Mouse (Mus musculus): ENCODE results near the gene Ncs1. TPM values are rescaled to one million over a fixed set of nuclear protein-coding genes. Genes with fewer than 3 reads are reported as not detected.

The Ncs1 gene
- total and polyA plus RNA-seq, 2 experiments, result 0.09 to 0.11 TPM

GRCm38 (mm10) chr2:31319200-31319599, 73.6 kb downstream of the Ncs1 start:
- Histone ChIP-seq H3K79me2 (ENCODE audit: control insufficient read depth, insufficient read depth, low read length) (no peaks in the 10 kb centered on the region), H3K4me3 (ENCODE audit: insufficient read depth, low read depth, low read length) (no peak overlapping the region), H3K27me3 (ENCODE audit: control insufficient read depth, insufficient read depth, low read length) (peaks cover 4% of the 10 kb centered on the region; the same call in 1 of the 2 replicates), H3K9ac (ENCODE audit: low read depth, low read length) (no peak overlapping the region), H3K4me1 (ENCODE audit: control insufficient read depth, insufficient read depth, low read length) (no peaks in the 10 kb centered on the region), H3K27ac (replicated peaks; ENCODE audit: insufficient read depth, low read depth, low read length) (no peak overlapping the region), H3K36me3 (ENCODE audit: control insufficient read depth, insufficient read depth, low read length) (no peaks in the 10 kb centered on the region)
- 57% methylated on average over 2 of the region's 2 CpGs for WGBS
- DNase-seq (ENCODE audit: extremely low read depth, low read depth, low spot score), result no peak
- TF ChIP-seq CTCF (IDR thresholded peaks at IDR 0.05; ENCODE audit: low read depth, low read length) (no peak), POLR2A (IDR thresholded peaks at IDR 0.05; ENCODE audit: extremely low read depth, insufficient read depth, low read length) (no peak)

DNA sequence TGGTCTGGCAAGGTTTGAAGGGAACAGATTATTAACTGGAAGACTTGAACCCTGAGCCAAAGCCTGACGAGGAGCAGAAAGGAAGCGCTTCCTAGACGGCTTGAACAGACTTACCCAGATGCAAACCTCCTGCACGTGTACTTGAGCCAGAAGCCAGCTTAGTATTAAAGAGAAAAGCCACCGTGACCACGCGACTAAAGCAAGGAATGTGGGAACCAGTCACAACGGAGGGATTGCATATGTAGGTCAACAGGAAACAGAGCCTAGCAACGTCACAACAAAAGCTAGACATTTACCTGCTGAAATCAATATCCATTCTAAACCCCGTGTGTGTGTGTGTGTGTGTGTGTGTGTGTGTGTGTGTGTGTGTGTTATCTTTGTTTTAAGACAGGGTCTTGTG, 81.6 kb downstream of the Ncs1 start:
- no peak for DNase-seq (ENCODE audit: extremely low read depth, low read depth, low spot score)
- H3K79me2 ChIP-seq (ENCODE audit: control insufficient read depth, insufficient read depth, low read length), result no peaks in the 10 kb centered on the region
- H3K4me3 ChIP-seq (ENCODE audit: insufficient read depth, low read depth, low read length), result no peak overlapping the region
- no peaks in the 10 kb centered on the region for H3K4me1 ChIP-seq (ENCODE audit: control insufficient read depth, insufficient read depth, low read length)
- H3K27ac ChIP-seq (replicated peaks; ENCODE audit: insufficient read depth, low read depth, low read length), result no peak overlapping the region
- no peak for TF ChIP-seq CTCF (IDR thresholded peaks at IDR 0.05; ENCODE audit: low read depth, low read length)
- no peak for TF ChIP-seq POLR2A (IDR thresholded peaks at IDR 0.05; ENCODE audit: extremely low read depth, insufficient read depth, low read length)
- H3K36me3 ChIP-seq (ENCODE audit: control insufficient read depth, insufficient read depth, low read length), result no peaks in the 10 kb centered on the region
- 44% methylated on average over 10 of the region's 10 CpGs for WGBS
- no peak overlapping the region for H3K9ac ChIP-seq (ENCODE audit: low read depth, low read length)
- no peaks in the 10 kb centered on the region for H3K27me3 ChIP-seq (ENCODE audit: control insufficient read depth, insufficient read depth, low read length)

GRCm38 (mm10) chr2:31337706-31338330, 92.2 kb downstream of the Ncs1 start:
- Histone ChIP-seq H3K4me3 (ENCODE audit: insufficient read depth, low read depth, low read length) (no peak overlapping the region), H3K27ac (replicated peaks; ENCODE audit: insufficient read depth, low read depth, low read length) (no peak overlapping the region), H3K36me3 (ENCODE audit: control insufficient read depth, insufficient read depth, low read length) (no peaks in the 10 kb centered on the region), H3K4me1 (ENCODE audit: control insufficient read depth, insufficient read depth, low read length) (no peaks in the 10 kb centered on the region), H3K79me2 (ENCODE audit: control insufficient read depth, insufficient read depth, low read length) (no peaks in the 10 kb centered on the region), H3K27me3 (ENCODE audit: control insufficient read depth, insufficient read depth, low read length) (no peaks in the 10 kb centered on the region), H3K9ac (ENCODE audit: low read depth, low read length) (no peak overlapping the region)
- TF ChIP-seq CTCF (IDR thresholded peaks at IDR 0.05; ENCODE audit: low read depth, low read length) (no peak), POLR2A (IDR thresholded peaks at IDR 0.05; ENCODE audit: extremely low read depth, insufficient read depth, low read length) (no peak)
- peak; percentile 4 for DNase-seq (ENCODE audit: extremely low read depth, low read depth, low spot score)
- WGBS, result 45% methylated on average over 12 of the region's 12 CpGs

GRCm38 (mm10) chr2:31339826-31340225, 94.2 kb downstream of the Ncs1 start:
- DNase-seq (ENCODE audit: extremely low read depth, low read depth, low spot score), result peak; percentile 25
- H3K36me3 ChIP-seq (ENCODE audit: control insufficient read depth, insufficient read depth, low read length), result no peaks in the 10 kb centered on the region
- H3K4me3 ChIP-seq (ENCODE audit: insufficient read depth, low read depth, low read length), result no peak overlapping the region
- H3K79me2 ChIP-seq (ENCODE audit: control insufficient read depth, insufficient read depth, low read length), result no peaks in the 10 kb centered on the region
- no peak for TF ChIP-seq CTCF (IDR thresholded peaks at IDR 0.05; ENCODE audit: low read depth, low read length)
- no peak for TF ChIP-seq POLR2A (IDR thresholded peaks at IDR 0.05; ENCODE audit: extremely low read depth, insufficient read depth, low read length)
- no peaks in the 10 kb centered on the region for H3K27me3 ChIP-seq (ENCODE audit: control insufficient read depth, insufficient read depth, low read length)
- no peak overlapping the region for H3K9ac ChIP-seq (ENCODE audit: low read depth, low read length)
- H3K4me1 ChIP-seq (ENCODE audit: control insufficient read depth, insufficient read depth, low read length), result no peaks in the 10 kb centered on the region
- H3K27ac ChIP-seq (replicated peaks; ENCODE audit: insufficient read depth, low read depth, low read length), result no peak overlapping the region
- WGBS, result 59% methylated on average over 9 of the region's 9 CpGs

GRCm38 (mm10) chr2:31341726-31342535, 96.3 kb downstream of the Ncs1 start:
- 72% methylated on average over 8 of the region's 8 CpGs for WGBS
- TF ChIP-seq POLR2A (IDR thresholded peaks at IDR 0.05; ENCODE audit: extremely low read depth, insufficient read depth, low read length), result no peak
- no peak for TF ChIP-seq CTCF (IDR thresholded peaks at IDR 0.05; ENCODE audit: low read depth, low read length)
- DNase-seq (ENCODE audit: extremely low read depth, low read depth, low spot score), result no peak
- no peaks in the 10 kb centered on the region for H3K27me3 ChIP-seq (ENCODE audit: control insufficient read depth, insufficient read depth, low read length)
- H3K9ac ChIP-seq (ENCODE audit: low read depth, low read length), result no peak overlapping the region
- H3K27ac ChIP-seq (replicated peaks; ENCODE audit: insufficient read depth, low read depth, low read length), result no peak overlapping the region
- H3K36me3 ChIP-seq (ENCODE audit: control insufficient read depth, insufficient read depth, low read length), result no peaks in the 10 kb centered on the region
- H3K79me2 ChIP-seq (ENCODE audit: control insufficient read depth, insufficient read depth, low read length), result no peaks in the 10 kb centered on the region
- no peak overlapping the region for H3K4me3 ChIP-seq (ENCODE audit: insufficient read depth, low read depth, low read length)
- no peaks in the 10 kb centered on the region for H3K4me1 ChIP-seq (ENCODE audit: control insufficient read depth, insufficient read depth, low read length)

Other genes with a start within 250 kb of the Ncs1 start
- 5.2 and 7.4 TPM in 2 replicates for gene Fnbp1, start 103.8 kb upstream of the Ncs1 start, total RNA-seq (2014; rRNA removed)
- 5.9 and 8.6 TPM in 2 replicates for gene Fnbp1, start 103.8 kb upstream of the Ncs1 start, polyA plus RNA-seq (2012; rRNA removed)
- gene Gpr107, start 93.5 kb upstream of the Ncs1 start, total RNA-seq (2014; rRNA removed), result 10.0 and 11.4 TPM in 2 replicates
- 6.8 and 8.3 TPM in 2 replicates for gene Gpr107, start 93.5 kb upstream of the Ncs1 start, polyA plus RNA-seq (2012; rRNA removed)
- gene Hmcn2, start 68.6 kb downstream of the Ncs1 start, total RNA-seq (2014; rRNA removed), result 0.46 and 0.60 TPM in 2 replicates
- gene Hmcn2, start 68.6 kb downstream of the Ncs1 start, polyA plus RNA-seq (2012; rRNA removed), result 1.8 TPM in 2 replicates
- gene Ass1, start 224.4 kb downstream of the Ncs1 start, total RNA-seq (2014; rRNA removed), result 3,064 and 4,344 TPM in 2 replicates
- gene Ass1, start 224.4 kb downstream of the Ncs1 start, polyA plus RNA-seq (2012; rRNA removed), result 3,470 and 3,993 TPM in 2 replicates

Measured in liver, adult 2 months (tissue).